8 mouse cellular contexts compared by ENCODE assay signal in the genomic region with DNA sequence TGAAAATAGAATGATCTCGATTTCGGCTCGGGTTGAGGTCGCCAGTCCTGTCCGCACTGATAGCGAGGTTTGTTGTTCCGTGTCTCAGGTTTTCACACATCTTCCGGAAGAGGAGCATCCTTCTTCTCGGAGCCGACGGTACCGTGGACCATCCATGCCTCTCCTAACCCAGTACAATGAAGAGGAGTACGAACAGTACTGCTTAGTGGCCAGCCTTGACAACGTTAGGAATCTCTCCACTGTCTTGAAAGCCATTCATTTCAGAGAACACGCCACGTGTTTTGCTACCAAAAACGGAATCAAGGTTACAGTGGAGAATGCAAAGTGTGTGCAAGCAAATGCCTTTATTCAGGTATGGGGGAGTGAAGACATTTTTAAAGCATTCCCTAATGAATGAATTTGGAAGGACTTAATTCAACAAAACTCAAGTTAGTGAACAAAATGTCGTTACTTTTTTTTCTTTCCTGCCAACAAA. TPM values are rescaled to one million over a fixed set of nuclear protein-coding genes. Genes with fewer than 3 reads are reported as not detected.
DNase-seq lines count a peak whose midpoint lies in the region; ATAC-seq and TF ChIP-seq lines count a peak whose summit lies in the region.

No protein-coding gene starts in this region.

- no peaks in the 10 kb centered on the region for H3K27me3 ChIP-seq in heart, embryonic 12.5 days (replicated peaks)
- no peaks in the 10 kb centered on the region for H3K27me3 ChIP-seq in megakaryocyte, embryonic 14.5 days (replicated peaks)

- DNase-seq in heart, postnatal 25 days (ENCODE audit: low spot score) = no peak
- no peak for DNase-seq in ES-E14 (ENCODE audit: low read depth, low spot score)
- no peak for DNase-seq in cerebellum, postnatal 4 days (ENCODE audit: low spot score in 2 of 2)
- no peak for DNase-seq in gastrocnemius, postnatal 25 days

- WGBS in heart, embryonic 12.5 days = under 1% methylated on average over 18 of the region's 18 CpGs

- H3K9me3 ChIP-seq in heart, embryonic 12.5 days (replicated peaks) = no peaks in the 10 kb centered on the region
- no peaks in the 10 kb centered on the region for H3K9me3 ChIP-seq in ES-E14 (ENCODE audit: control insufficient read depth, insufficient read depth, low read depth, low read length)
- H3K9me3 ChIP-seq in megakaryocyte, embryonic 14.5 days = no peaks in the 10 kb centered on the region

- H3K4me3 ChIP-seq in heart, embryonic 12.5 days = peak overlapping the region; percentile 91
- peak overlapping the region; percentile 90 to 96 for H3K4me3 ChIP-seq in ES-E14 (ENCODE audit: insufficient read depth in 1 of 2, low read depth in 1 of 2, low read length in 2 of 2, poor library complexity in 1 of 2, severe bottlenecking in 1 of 2)
- H3K4me3 ChIP-seq in megakaryocyte, embryonic 14.5 days (replicated peaks) = peak overlapping the region; percentile 91

- peak overlapping the region; percentile 95 for H3K4me2 ChIP-seq in heart, embryonic 12.5 days

- peaks cover 11% of the 10 kb centered on the region for H3K4me1 ChIP-seq in heart, embryonic 12.5 days (replicated peaks)
- peaks cover 0 to 4% of the 10 kb centered on the region in 2 experiments; a peak in 1 of 4 replicates for H3K4me1 ChIP-seq in ES-E14 (ENCODE audit: control insufficient read depth in 2 of 2, insufficient read depth in 2 of 2, low read length in 2 of 2, poor library complexity in 1 of 2)
- H3K4me1 ChIP-seq in megakaryocyte, embryonic 14.5 days = peaks cover 20% of the 10 kb centered on the region

- peak; percentile 35 for ATAC-seq in heart, embryonic 12.5 days (ENCODE audit: insufficient number of reproducible peaks, low FRiP score)
- peak; percentile 15 for ATAC-seq in granulocyte monocyte progenitor cell, adult 5-6 weeks (replicated peaks; ENCODE audit: poor library complexity, severe bottlenecking)
- no peak for ATAC-seq in monocyte, adult 5-6 weeks (replicated peaks; ENCODE audit: insufficient number of reproducible peaks, low FRiP score, low TSS enrichment, poor library complexity, severe bottlenecking)

- intact Hi-C loops in heart, postnatal 25 days (cut with DNase I) = loop anchor here (10.0 kb wide), 1 partner anchor 498 kb away; a partner anchor contains a TSS

- in situ Hi-C loops in ES-E14 (cut with MboI; ENCODE audit: low sequenced_read_pairs in 2 of 2, unreplicated experiment in 2 of 2) = loop anchor here in 1 of 2 experiments (25.0 kb wide), 1 partner anchor 901 kb away; a partner anchor contains a TSS

- H3K9ac ChIP-seq in heart, embryonic 12.5 days = peak overlapping the region; percentile 90
- H3K9ac ChIP-seq in ES-E14 (ENCODE audit: insufficient read depth, low read depth, low read length, poor library complexity, severe bottlenecking) = peak overlapping the region; percentile 89

- H3K27ac ChIP-seq in heart, embryonic 12.5 days (ENCODE audit: poor library complexity, severe bottlenecking) = peak overlapping the region; percentile 3; the same call in 1 of the 2 replicates
- H3K27ac ChIP-seq in ES-E14 (ENCODE audit: insufficient read depth, low read depth, low read length, poor library complexity, severe bottlenecking) = peak overlapping the region; percentile 74

- peaks cover 33% of the 10 kb centered on the region for H3K36me3 ChIP-seq in heart, embryonic 12.5 days
- peaks cover 32% of the 10 kb centered on the region for H3K36me3 ChIP-seq in ES-E14 (ENCODE audit: control insufficient read depth, insufficient read depth, low read length, poor library complexity, severe bottlenecking)
- H3K36me3 ChIP-seq in megakaryocyte, embryonic 14.5 days (replicated peaks; ENCODE audit: low read length) = peaks cover 49% of the 10 kb centered on the region

TF ChIP-seq in ES-E14, 5 proteins besides CTCF, POLR2A, EP300 and RAD21:
- TF ChIP-seq ZC3H11A (IDR thresholded peaks at IDR 0.05; ENCODE audit: borderline replicate concordance, low read depth, low read length) = no peak
- TF ChIP-seq CHD2 (IDR thresholded peaks at IDR 0.05; ENCODE audit: low read depth, low read length) = no peak
- TF ChIP-seq ZNF384 (IDR thresholded peaks at IDR 0.05; ENCODE audit: low read depth, low read length) = no peak
- TF ChIP-seq HCFC1 (IDR thresholded peaks at IDR 0.05; ENCODE audit: borderline replicate concordance, insufficient read depth, low read length) = no peak
- no peak for TF ChIP-seq MAFK (IDR thresholded peaks at IDR 0.05; ENCODE audit: insufficient read depth, low read depth, low read length)

RNA-seq across cellular contexts. Expression of a gene that starts 0.6 kb away (rescaled TPM):
- polyA plus RNA-seq in heart, embryonic 12.5 days (2016; fragmentation: Nextera tagmentation; extraction: Ambion mirVana) = 21.0 and 23.2 TPM in 2 replicates
- 1 to 10 TPM; 6.7 to 8.2 TPM for total RNA-seq in heart, postnatal 25 days (2021)
- 29.0 and 36.6 TPM in 2 replicates for total RNA-seq in ES-E14 (2012; rRNA removed)
- total RNA-seq in granulocyte monocyte progenitor cell, adult 5-6 weeks (2014; fragmentation: Nextera tagmentation) = 23.2 and 43.9 TPM in 2 replicates
- 22.8 and 33.6 TPM in 2 replicates for total RNA-seq in granulocyte monocyte progenitor cell, adult 5-6 weeks (2017)
- polyA plus RNA-seq in megakaryocyte, embryonic 14.5 days (2012; ENCODE audit: insufficient read depth, low replicate concordance) = 1.5 and 5.7 TPM in 2 replicates
- 3.8 to 18.1 TPM (median 7.0 TPM) in 3 replicates for total RNA-seq in monocyte, adult 5-6 weeks (2017)
- total RNA-seq in gastrocnemius, postnatal 25 days (2021) = 1 to 10 TPM; 3.5 to 4.7 TPM

RNA-seq across cellular contexts. Expression of a gene that starts 0.7 kb away (rescaled TPM):
- polyA plus RNA-seq in heart, embryonic 12.5 days (2016; fragmentation: Nextera tagmentation; extraction: Ambion mirVana) = 79.7 and 85.8 TPM in 2 replicates
- total RNA-seq in heart, postnatal 25 days (2021) = 10 to 100 TPM; 18.4 to 22.5 TPM
- total RNA-seq in ES-E14 (2012; rRNA removed) = 35.7 and 54.7 TPM in 2 replicates
- total RNA-seq in granulocyte monocyte progenitor cell, adult 5-6 weeks (2014; fragmentation: Nextera tagmentation) = 48.3 and 51.3 TPM in 2 replicates
- 39.3 and 41.8 TPM in 2 replicates for total RNA-seq in granulocyte monocyte progenitor cell, adult 5-6 weeks (2017)
- polyA plus RNA-seq in megakaryocyte, embryonic 14.5 days (2012; ENCODE audit: insufficient read depth, low replicate concordance) = 2.7 and 48.2 TPM in 2 replicates
- total RNA-seq in monocyte, adult 5-6 weeks (2017) = 15.8 to 23.5 TPM (median 20.3 TPM) in 3 replicates
- 10 to 100 TPM; 14.3 to 16.4 TPM for total RNA-seq in gastrocnemius, postnatal 25 days (2021)

RNA-seq across cellular contexts. Expression of a gene that starts 16.1 kb away (rescaled TPM):
- polyA plus RNA-seq in heart, embryonic 12.5 days (2016; fragmentation: Nextera tagmentation; extraction: Ambion mirVana) = 13.0 and 13.2 TPM in 2 replicates
- 10 to 100 TPM; 33.6 to 34.5 TPM for total RNA-seq in heart, postnatal 25 days (2021)
- 46.8 and 48.2 TPM in 2 replicates for total RNA-seq in ES-E14 (2012; rRNA removed)
- total RNA-seq in granulocyte monocyte progenitor cell, adult 5-6 weeks (2014; fragmentation: Nextera tagmentation) = 17.6 and 30.3 TPM in 2 replicates
- 28.7 and 33.1 TPM in 2 replicates for total RNA-seq in granulocyte monocyte progenitor cell, adult 5-6 weeks (2017)
- 4.1 and 12.6 TPM in 2 replicates for polyA plus RNA-seq in megakaryocyte, embryonic 14.5 days (2012; ENCODE audit: insufficient read depth, low replicate concordance)
- 62.2 to 64.0 TPM (median 62.3 TPM) in 3 replicates for total RNA-seq in monocyte, adult 5-6 weeks (2017)
- 10 to 100 TPM; 42.9 to 51.0 TPM for total RNA-seq in gastrocnemius, postnatal 25 days (2021)
